Mouse (Mus musculus): ENCODE measurements at regions not wholly inside any gene's neighbourhood (a gene's known extent, or its start where the extent isn't known, plus 50 kb on each side); places are given as distances from the start of the nearest gene placed in this dataset.

DNA sequence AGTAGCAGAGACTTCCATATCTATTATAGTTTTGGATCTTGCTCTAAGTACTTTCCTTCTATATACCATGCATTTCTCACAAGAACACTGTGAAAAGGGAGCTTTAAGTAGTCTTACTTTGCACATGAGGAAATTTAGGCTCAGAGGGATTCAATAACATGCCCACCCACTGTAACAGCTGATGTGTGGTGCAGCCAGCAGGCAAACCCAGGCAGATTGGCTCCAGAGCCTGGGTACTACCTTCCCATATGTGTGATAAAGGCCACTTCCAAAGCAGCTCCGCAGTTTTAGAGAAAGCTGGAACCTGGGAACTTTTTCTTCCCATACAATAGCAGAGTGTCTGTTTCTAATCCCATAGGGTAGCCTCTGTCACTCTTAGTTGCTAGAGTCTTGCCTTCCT lies 441.6 kb downstream of the Ccdc171 start:
- Histone ChIP-seq H3K79me2 (ENCODE audit: control insufficient read depth, insufficient read depth, low read length, poor library complexity) (no peaks in the 10 kb centered on the region), H3K9ac (ENCODE audit: control insufficient read depth, low read depth, low read length, poor library complexity, severe bottlenecking) (no peak overlapping the region), H3K4me3 (ENCODE audit: control insufficient read depth in 1 of 2, insufficient read depth in 1 of 2, low read depth in 2 of 2, low read length in 2 of 2) (no peak overlapping the region), H3K4me1 (ENCODE audit: control insufficient read depth in 1 of 2, insufficient read depth in 2 of 2, low read length in 2 of 2) (no peaks in the 10 kb centered on the region), H3K27me3 (ENCODE audit: control insufficient read depth in 1 of 2, insufficient read depth in 2 of 2, low read length in 2 of 2) (no peaks in the 10 kb centered on the region), H3K27ac (ENCODE audit: control insufficient read depth, low read depth, low read length) (no peak overlapping the region), H3K36me3 (ENCODE audit: control insufficient read depth in 1 of 2, insufficient read depth in 2 of 2, low read length in 2 of 2) (no peaks in the 10 kb centered on the region), H3K9me3 (replicated peaks; ENCODE audit: insufficient read depth, low read length) (no peaks in the 10 kb centered on the region)
- no peak for DNase-seq (ENCODE audit: low read depth, low spot score)
- TF ChIP-seq MYB (IDR thresholded peaks at IDR 0.05; ENCODE audit: low read depth, low read length) = no peak
- TF ChIP-seq ELF1 (IDR thresholded peaks at IDR 0.05; ENCODE audit: low read depth, low read length) = no peak
- no peak for TF ChIP-seq TCF12 (IDR thresholded peaks at IDR 0.05; ENCODE audit: low read depth, low read length)
- TF ChIP-seq ZKSCAN1 (IDR thresholded peaks at IDR 0.05; ENCODE audit: low read depth, low read length) = no peak
- TF ChIP-seq TAL1 (IDR thresholded peaks at IDR 0.05; ENCODE audit: low read length) = no peak
- TF ChIP-seq GATA1 (IDR thresholded peaks at IDR 0.05; ENCODE audit: low read depth, low read length) = no peak
- no peak for TF ChIP-seq MXI1 (IDR thresholded peaks at IDR 0.05; ENCODE audit: low read depth, low read length)
- no peak for TF ChIP-seq ZNF384 (IDR thresholded peaks at IDR 0.05; ENCODE audit: low read depth, low read length)
- no peak for TF ChIP-seq CHD2 (IDR thresholded peaks at IDR 0.05; ENCODE audit: low read length)
- no peak for TF ChIP-seq E2F4 (IDR thresholded peaks at IDR 0.05; ENCODE audit: borderline replicate concordance, low read depth, low read length)
- no peak for TF ChIP-seq JUND (IDR thresholded peaks at IDR 0.05; ENCODE audit: low read depth, low read length)
- TF ChIP-seq POLR2AphosphoS2 (IDR thresholded peaks at IDR 0.05; ENCODE audit: low read length) = no peak
- TF ChIP-seq EP300 (IDR thresholded peaks at IDR 0.05; ENCODE audit: low read depth in 1 of 2, low read length in 2 of 2) = no peak
- no peak for TF ChIP-seq SIN3A (IDR thresholded peaks at IDR 0.05; ENCODE audit: low read length)
- no peak for TF ChIP-seq MAZ (IDR thresholded peaks at IDR 0.05; ENCODE audit: low read depth, low read length)
- TF ChIP-seq ZMIZ1 (IDR thresholded peaks at IDR 0.05; ENCODE audit: low read depth, low read length) = no peak
- no peak for TF ChIP-seq USF1 (IDR thresholded peaks at IDR 0.05; ENCODE audit: low read depth, low read length)
- TF ChIP-seq NELFE (IDR thresholded peaks at IDR 0.05; ENCODE audit: low read depth, low read length) = no peak
- TF ChIP-seq KAT2A (conservative IDR thresholded peaks at IDR 0.05; ENCODE audit: low read depth, low read length) = no peak
- TF ChIP-seq ETS1 (IDR thresholded peaks at IDR 0.05; ENCODE audit: low read depth, low read length) = no peak

GRCm38 (mm10) chr4:83973162-83973561 lies 447.8 kb downstream of the Ccdc171 start:
- H3K36me3 ChIP-seq (ENCODE audit: control insufficient read depth in 1 of 2, insufficient read depth in 2 of 2, low read length in 2 of 2) = no peaks in the 10 kb centered on the region
- H3K27me3 ChIP-seq (ENCODE audit: control insufficient read depth in 1 of 2, insufficient read depth in 2 of 2, low read length in 2 of 2) = no peaks in the 10 kb centered on the region
- H3K4me3 ChIP-seq (ENCODE audit: control insufficient read depth in 1 of 2, insufficient read depth in 1 of 2, low read depth in 2 of 2, low read length in 2 of 2) = no peak overlapping the region
- no peak for DNase-seq (ENCODE audit: low read depth, low spot score)
- H3K79me2 ChIP-seq (ENCODE audit: control insufficient read depth, insufficient read depth, low read length, poor library complexity) = no peaks in the 10 kb centered on the region
- H3K27ac ChIP-seq (ENCODE audit: control insufficient read depth, low read depth, low read length) = no peak overlapping the region
- no peaks in the 10 kb centered on the region for H3K9me3 ChIP-seq (replicated peaks; ENCODE audit: insufficient read depth, low read length)
- H3K9ac ChIP-seq (ENCODE audit: control insufficient read depth, low read depth, low read length, poor library complexity, severe bottlenecking) = no peak overlapping the region
- no peak for TF ChIP-seq MAFK (IDR thresholded peaks at IDR 0.05; ENCODE audit: borderline replicate concordance, low read depth, low read length)
- TF ChIP-seq E2F4 (IDR thresholded peaks at IDR 0.05; ENCODE audit: borderline replicate concordance, low read depth, low read length) = no peak
- TF ChIP-seq TAL1 (IDR thresholded peaks at IDR 0.05; ENCODE audit: low read length) = no peak
- no peak for TF ChIP-seq BHLHE40 (IDR thresholded peaks at IDR 0.05; ENCODE audit: borderline replicate concordance, low read depth, low read length)
- TF ChIP-seq CHD2 (IDR thresholded peaks at IDR 0.05; ENCODE audit: low read length) = no peak
- no peak for TF ChIP-seq CHD1 (IDR thresholded peaks at IDR 0.05; ENCODE audit: low read depth, low read length)
- TF ChIP-seq UBTF (IDR thresholded peaks at IDR 0.05; ENCODE audit: borderline replicate concordance, insufficient read depth, low read depth, low read length) = no peak
- no peak for TF ChIP-seq USF2 (IDR thresholded peaks at IDR 0.05; ENCODE audit: borderline replicate concordance in 1 of 2, insufficient read depth in 1 of 2, low read depth in 1 of 2, low read length in 2 of 2)
- no peaks in the 10 kb centered on the region for H3K4me1 ChIP-seq (ENCODE audit: control insufficient read depth in 1 of 2, insufficient read depth in 2 of 2, low read length in 2 of 2)

Measured in MEL (cell line).